Mouse (Mus musculus): Measurements from ENCODE around the gene Pus7l. TPM values are rescaled to one million over a fixed set of nuclear protein-coding genes. Genes with fewer than 3 reads are reported as not detected.
A peak's percentile ranks its signal among the peaks of the same experiment; 100 is the strongest.
"Not testable (repeated sequence)": the region's sequence is repeated elsewhere in the genome, so short reads cannot be mapped to it uniquely, and the experiment has no call there.

The Pus7l gene
- polyA plus RNA-seq, 1 experiment from 2014 or later = 5.5 TPM

DNA sequence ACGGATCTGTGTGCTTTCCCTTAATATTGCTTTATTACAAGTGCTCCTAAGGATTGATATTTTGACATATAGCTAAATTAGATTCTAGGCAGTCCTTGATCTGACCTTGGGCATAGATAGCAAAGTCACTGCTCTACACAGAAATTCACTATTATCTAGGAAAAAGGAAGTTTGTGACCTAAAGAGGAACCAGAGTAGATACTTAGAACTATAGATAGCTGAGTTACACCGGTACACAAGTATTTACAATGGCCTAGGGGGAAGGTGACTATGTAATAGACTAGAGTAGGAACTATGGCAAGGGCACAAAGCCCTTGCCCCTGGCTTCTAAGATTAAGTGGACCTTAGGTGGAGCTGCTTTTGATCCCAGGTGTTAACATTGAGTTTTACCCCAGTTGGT is 55.3 kb downstream of the Pus7l start:
- H3K27me3 ChIP-seq, ATAC-seq: not testable (repeated sequence)
- WGBS = 94% methylated on average over 2 of the region's 2 CpGs

DNA sequence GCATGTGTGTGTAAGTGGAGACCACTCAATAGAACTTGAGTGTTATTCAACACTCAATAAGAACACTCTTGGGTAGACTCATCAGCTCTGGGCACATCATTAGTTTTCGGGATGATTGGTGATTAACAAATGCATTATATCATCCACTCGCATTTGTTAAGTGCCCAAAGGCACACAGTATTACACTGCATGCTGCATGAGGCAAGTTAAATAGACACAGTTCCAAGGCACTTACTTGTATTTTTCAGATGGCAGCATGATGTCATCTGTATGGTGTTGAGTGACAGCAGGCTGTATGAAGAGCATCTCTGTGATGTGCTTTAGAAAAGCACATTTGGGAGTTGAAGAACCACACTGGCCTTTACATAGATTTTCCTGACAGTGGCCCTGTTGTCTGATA is 60.8 kb downstream of the Pus7l start:
- Histone ChIP-seq H3K36me3 (ENCODE audit: poor library complexity, severe bottlenecking) (no peaks in the 10 kb centered on the region), H3K27ac (no peak overlapping the region), H3K9me3 (replicated peaks) (no peaks in the 10 kb centered on the region), H3K27me3 (no peaks in the 10 kb centered on the region), H3K9ac (no peak overlapping the region), H3K4me3 (no peak overlapping the region), H3K4me2 (no peak overlapping the region), H3K4me1 (peaks cover 34% of the 10 kb centered on the region)
- peak; percentile 73; the same call in 1 of the 2 replicates for ATAC-seq
- WGBS = 37% methylated on average over 2 of the region's 2 CpGs

More for the DNA sequence above, 55.3 kb downstream of the Pus7l start:
- H3K4me3 ChIP-seq; H3K27ac ChIP-seq; H3K4me1 ChIP-seq; H3K9ac ChIP-seq; H3K4me2 ChIP-seq; H3K9me3 ChIP-seq (replicated peaks); H3K36me3 ChIP-seq (ENCODE audit: poor library complexity, severe bottlenecking): not testable (repeated sequence)

DNA sequence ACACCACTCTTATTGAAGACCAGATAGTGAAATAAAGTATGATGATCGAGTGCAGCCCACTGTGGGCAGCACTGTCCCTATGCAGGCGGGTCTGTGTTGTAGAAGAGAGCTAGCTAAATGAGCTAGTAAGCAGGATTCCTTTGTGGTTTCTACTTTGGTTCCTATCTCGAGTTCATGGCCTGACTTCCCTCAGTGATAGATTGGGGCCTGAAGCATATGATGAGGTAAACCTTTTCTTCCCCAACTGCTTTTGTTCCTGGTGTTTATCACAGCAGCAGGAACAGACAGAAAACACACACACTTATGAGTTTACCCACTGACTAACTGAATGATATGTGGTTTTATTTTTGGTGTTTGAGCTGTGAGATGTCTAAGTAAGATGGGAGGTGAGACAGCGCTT is 62.6 kb downstream of the Pus7l start:
- H3K9ac ChIP-seq = no peak overlapping the region
- no peak overlapping the region for H3K4me3 ChIP-seq
- no peaks in the 10 kb centered on the region for H3K27me3 ChIP-seq
- H3K9me3 ChIP-seq (replicated peaks) = no peaks in the 10 kb centered on the region
- WGBS = 95% methylated on average over 4 of the region's 4 CpGs
- peaks cover 37% of the 10 kb centered on the region for H3K4me1 ChIP-seq
- no peaks in the 10 kb centered on the region for H3K36me3 ChIP-seq (ENCODE audit: poor library complexity, severe bottlenecking)
- H3K27ac ChIP-seq = no peak overlapping the region
- ATAC-seq = no peak
- H3K4me2 ChIP-seq = no peak overlapping the region

- H3K9ac ChIP-seq = no peak overlapping the region
- WGBS = 79% methylated on average over 5 of the region's 5 CpGs
- no peak overlapping the region for H3K4me2 ChIP-seq
- no peaks in the 10 kb centered on the region for H3K36me3 ChIP-seq (ENCODE audit: poor library complexity, severe bottlenecking)
- H3K4me3 ChIP-seq = no peak overlapping the region
- H3K27me3 ChIP-seq = no peaks in the 10 kb centered on the region
- H3K27ac ChIP-seq = peak overlapping the region; percentile 44; the same call in 1 of the 2 replicates
- H3K9me3 ChIP-seq (replicated peaks) = no peaks in the 10 kb centered on the region
- peaks cover 37% of the 10 kb centered on the region for H3K4me1 ChIP-seq
- no peak for ATAC-seq
Measured at GRCm38 (mm10) chr15:94480248-94480647, 63.1 kb downstream of the Pus7l start.

DNA sequence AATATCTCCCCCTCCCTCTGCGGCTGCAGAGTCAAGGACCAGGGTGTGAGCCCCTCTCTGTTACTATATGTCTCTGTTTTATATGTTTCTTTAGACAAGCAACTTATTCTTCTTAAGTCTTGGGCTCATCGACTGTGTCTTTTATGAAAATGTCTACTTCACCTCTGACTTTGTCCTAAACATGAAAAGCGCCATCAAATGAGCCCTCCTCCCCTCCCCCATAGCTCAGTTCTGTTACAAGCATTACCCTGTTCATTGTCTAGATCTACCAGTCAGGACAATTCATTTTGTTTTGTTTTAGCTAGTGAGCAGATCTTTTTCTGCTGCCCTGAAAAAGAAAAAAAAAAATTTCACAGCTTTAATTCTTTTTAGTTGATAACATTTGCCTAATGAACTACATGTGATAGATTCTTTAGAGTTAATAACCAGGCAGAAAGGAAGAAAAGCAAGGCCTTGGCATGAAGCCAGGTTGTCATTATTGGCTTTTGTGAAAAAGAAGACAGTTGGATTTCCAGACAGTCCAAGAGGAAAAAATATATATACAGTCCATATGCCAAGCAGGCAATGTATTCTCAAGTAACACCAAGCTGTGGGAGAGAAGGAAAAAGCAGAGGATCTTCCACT is 63.7 kb downstream of the Pus7l start:
- Histone ChIP-seq H3K9ac (no peak overlapping the region), H3K27ac (peak overlapping the region; percentile 44; the same call in 1 of the 2 replicates), H3K4me1 (peaks cover 37% of the 10 kb centered on the region), H3K27me3 (no peaks in the 10 kb centered on the region), H3K36me3 (ENCODE audit: poor library complexity, severe bottlenecking) (no peaks in the 10 kb centered on the region), H3K4me3 (no peak overlapping the region), H3K9me3 (replicated peaks) (no peaks in the 10 kb centered on the region), H3K4me2 (no peak overlapping the region)
- 37% methylated on average over 3 of the region's 3 CpGs for WGBS
- ATAC-seq = peak; percentile 42; the same call in 1 of the 2 replicates

DNA sequence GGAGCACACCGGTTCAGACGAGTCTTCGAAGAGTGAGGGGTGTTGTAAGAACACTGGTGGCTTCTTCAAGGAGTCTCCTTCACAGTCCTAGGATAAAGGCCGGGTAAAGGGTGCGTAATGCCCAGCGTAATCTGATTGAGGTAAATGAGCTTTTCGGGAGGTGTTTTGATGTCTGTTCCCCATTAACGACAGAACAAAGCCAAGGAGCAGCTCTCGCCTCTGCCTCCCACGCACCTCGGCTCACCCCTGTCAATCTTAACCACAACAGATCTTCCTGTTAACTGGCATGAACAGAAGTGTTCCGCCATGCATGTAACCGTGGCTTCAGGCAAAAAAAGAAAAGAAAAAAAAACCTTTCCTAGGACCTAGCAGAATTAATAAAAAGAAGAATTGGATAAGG is 64.6 kb downstream of the Pus7l start:
- Histone ChIP-seq H3K4me3 (no peak overlapping the region), H3K36me3 (ENCODE audit: poor library complexity, severe bottlenecking) (no peaks in the 10 kb centered on the region), H3K9ac (no peak overlapping the region), H3K4me1 (peaks cover 37% of the 10 kb centered on the region), H3K27ac (peak overlapping the region; percentile 7; the same call in 1 of the 2 replicates), H3K4me2 (peak overlapping the region; percentile 21; the same call in 1 of the 2 replicates), H3K9me3 (replicated peaks) (no peaks in the 10 kb centered on the region), H3K27me3 (no peaks in the 10 kb centered on the region)
- 8% methylated on average over 13 of the region's 13 CpGs for WGBS
- peak; percentile 26; the same call in 1 of the 2 replicates for ATAC-seq

GRCm38 (mm10) chr15:94477287-94477686 is 66.1 kb downstream of the Pus7l start:
- H3K4me2 ChIP-seq = no peak overlapping the region
- H3K9ac ChIP-seq = no peak overlapping the region
- H3K4me3 ChIP-seq = no peak overlapping the region
- peak; percentile 48; the same call in 1 of the 2 replicates for ATAC-seq
- no peaks in the 10 kb centered on the region for H3K9me3 ChIP-seq (replicated peaks)
- peaks cover 33% of the 10 kb centered on the region for H3K4me1 ChIP-seq
- H3K36me3 ChIP-seq (ENCODE audit: poor library complexity, severe bottlenecking) = no peaks in the 10 kb centered on the region
- no peaks in the 10 kb centered on the region for H3K27me3 ChIP-seq
- no peak overlapping the region for H3K27ac ChIP-seq
- 12% methylated on average over 7 of the region's 7 CpGs for WGBS

- no peak overlapping the region for H3K9ac ChIP-seq
- WGBS = 93% methylated on average over 5 of the region's 5 CpGs
- peaks cover 33% of the 10 kb centered on the region for H3K4me1 ChIP-seq
- H3K27ac ChIP-seq = no peak overlapping the region
- no peaks in the 10 kb centered on the region for H3K27me3 ChIP-seq
- no peak overlapping the region for H3K4me2 ChIP-seq
- ATAC-seq = no peak
- no peaks in the 10 kb centered on the region for H3K36me3 ChIP-seq (ENCODE audit: poor library complexity, severe bottlenecking)
- no peak overlapping the region for H3K4me3 ChIP-seq
- no peaks in the 10 kb centered on the region for H3K9me3 ChIP-seq (replicated peaks)
Measured at GRCm38 (mm10) chr15:94475975-94476374, 67.4 kb downstream of the Pus7l start.

Other genes starting within 250 kb of the Pus7l start
- 3.4 and 4.9 TPM in 2 replicates for gene Adamts20, start 78.1 kb downstream of the Pus7l start, polyA plus RNA-seq (2015; fragmentation: Nextera tagmentation; extraction: Ambion mirVana)
- gene Irak4, start 96 bp upstream of the Pus7l start, polyA plus RNA-seq (2015; fragmentation: Nextera tagmentation; extraction: Ambion mirVana) = 1.7 and 1.8 TPM in 2 replicates
- gene Twf1, start 46.3 kb upstream of the Pus7l start, polyA plus RNA-seq (2015; fragmentation: Nextera tagmentation; extraction: Ambion mirVana) = 112 and 114 TPM in 2 replicates
- 1.2 and 1.7 TPM in 2 replicates for gene Tmem117, start 85.7 kb upstream of the Pus7l start, polyA plus RNA-seq (2015; fragmentation: Nextera tagmentation; extraction: Ambion mirVana)

All from forebrain, embryonic 13.5 days (tissue).